Mouse (Mus musculus): ENCODE results near the gene Vmn1r151. TPM values are rescaled to one million over a fixed set of nuclear protein-coding genes. Genes with fewer than 3 reads are reported as not detected.
"Not testable (repeated sequence)": the region's sequence is repeated elsewhere in the genome, so short reads cannot be mapped to it uniquely, and the experiment has no call there.

Vmn1r151 gene
- total RNA-seq (2014; fragmentation: Nextera tagmentation) (not detected in 2 replicates), total RNA-seq (2017) (not detected in 2 replicates)

GRCm38 (mm10) chr7:22499578-22499977, at the start of gene Vmn1r151:
Gene Vmn1r151, minus strand, starts transcription at chr7:22499678.
- ATAC-seq (replicated peaks; ENCODE audit: poor library complexity, severe bottlenecking), result not testable (repeated sequence)

GRCm38 (mm10) chr7:22534787-22535186, 35.3 kb upstream of the Vmn1r151 start, which contains the start of gene Gm8677:
Gene Gm8677, minus strand, starts transcription at chr7:22534887.
- ATAC-seq (replicated peaks; ENCODE audit: poor library complexity, severe bottlenecking), result not testable (repeated sequence)

GRCm38 (mm10) chr7:22522667-22523066, 23.2 kb upstream of the Vmn1r151 start, which contains the start of gene Vmn1r152:
Gene Vmn1r152, plus strand, starts transcription at chr7:22522967.
- ATAC-seq (replicated peaks; ENCODE audit: poor library complexity, severe bottlenecking), result not testable (repeated sequence)

GRCm38 (mm10) chr7:22463975-22464374, 35.5 kb downstream of the Vmn1r151 start, which contains the start of gene Gm10665:
Gene Gm10665, minus strand, starts transcription at chr7:22464075.
- ATAC-seq (replicated peaks; ENCODE audit: poor library complexity, severe bottlenecking), result not testable (repeated sequence)

Other genes with a start within 250 kb of the Vmn1r151 start
- not detected in 2 replicates for gene Gm4187, start 170.0 kb downstream of the Vmn1r151 start, total RNA-seq (2014; fragmentation: Nextera tagmentation)
- not detected in 2 replicates for gene Gm4187, start 170.0 kb downstream of the Vmn1r151 start, total RNA-seq (2017)
- gene Gm8660, start 128.6 kb downstream of the Vmn1r151 start, total RNA-seq (2014; fragmentation: Nextera tagmentation), result not detected in 2 replicates
- gene Gm8660, start 128.6 kb downstream of the Vmn1r151 start, total RNA-seq (2017), result not detected in 2 replicates
- not detected in 2 replicates for gene Vmn1r148, start 86.1 kb downstream of the Vmn1r151 start, total RNA-seq (2014; fragmentation: Nextera tagmentation)
- gene Vmn1r148, start 86.1 kb downstream of the Vmn1r151 start, total RNA-seq (2017), result not detected in 2 replicates
- not detected in 2 replicates for gene Vmn1r149, start 61.4 kb downstream of the Vmn1r151 start, total RNA-seq (2014; fragmentation: Nextera tagmentation)
- not detected in 2 replicates for gene Vmn1r149, start 61.4 kb downstream of the Vmn1r151 start, total RNA-seq (2017)
- gene Gm10665, start 35.6 kb downstream of the Vmn1r151 start, total RNA-seq (2014; fragmentation: Nextera tagmentation), result not detected in 2 replicates
- not detected in 2 replicates for gene Gm10665, start 35.6 kb downstream of the Vmn1r151 start, total RNA-seq (2017)
- not detected in 2 replicates for gene Vmn1r152, start 23.3 kb upstream of the Vmn1r151 start, total RNA-seq (2014; fragmentation: Nextera tagmentation)
- not detected in 2 replicates for gene Vmn1r152, start 23.3 kb upstream of the Vmn1r151 start, total RNA-seq (2017)
- not detected in 2 replicates for gene Gm8677, start 35.2 kb upstream of the Vmn1r151 start, total RNA-seq (2014; fragmentation: Nextera tagmentation)
- not detected in 2 replicates for gene Gm8677, start 35.2 kb upstream of the Vmn1r151 start, total RNA-seq (2017)
- gene Gm4201, start 65.7 kb upstream of the Vmn1r151 start, total RNA-seq (2014; fragmentation: Nextera tagmentation), result not detected in 2 replicates
- gene Gm4201, start 65.7 kb upstream of the Vmn1r151 start, total RNA-seq (2017), result not detected in 2 replicates
- gene Gm4565, start 88.4 kb upstream of the Vmn1r151 start, total RNA-seq (2014; fragmentation: Nextera tagmentation), result not detected in 2 replicates
- not detected in 2 replicates for gene Gm4565, start 88.4 kb upstream of the Vmn1r151 start, total RNA-seq (2017)
- gene Vmn1r155, start 158.3 kb upstream of the Vmn1r151 start, total RNA-seq (2014; fragmentation: Nextera tagmentation), result not detected in 2 replicates
- gene Vmn1r155, start 158.3 kb upstream of the Vmn1r151 start, total RNA-seq (2017), result not detected in 2 replicates
- gene Gm8693, start 192.6 kb upstream of the Vmn1r151 start, total RNA-seq (2014; fragmentation: Nextera tagmentation), result not detected in 2 replicates
- not detected in 2 replicates for gene Gm8693, start 192.6 kb upstream of the Vmn1r151 start, total RNA-seq (2017)
- gene Gm4567, start 220.0 kb upstream of the Vmn1r151 start, total RNA-seq (2014; fragmentation: Nextera tagmentation), result not detected in 2 replicates
- not detected in 2 replicates for gene Gm4567, start 220.0 kb upstream of the Vmn1r151 start, total RNA-seq (2017)

All from granulocyte monocyte progenitor cell, adult 5-6 weeks (primary cell).